Mouse (Mus musculus): Measurements from ENCODE around the gene Cox19.
"Not testable (repeated sequence)": the region's sequence is repeated elsewhere in the genome, so short reads cannot be mapped to it uniquely, and the experiment has no call there.

Cox19 gene

GRCm38 (mm10) chr5:139351134-139351533, at the start of gene Cox19:
Gene Cox19 (minus strand): TSS chr5:139351418.
- DNase-seq: no peak

- DNase-seq: no peak
Observed at GRCm38 (mm10) chr5:139399991-139400390, 48.8 kb upstream of the Cox19 start.

GRCm38 (mm10) chr5:139398786-139399185, 47.6 kb upstream of the Cox19 start:
- DNase-seq: no peak

GRCm38 (mm10) chr5:139397959-139398753, 46.9 kb upstream of the Cox19 start:
- DNase-seq: peak; percentile 89

- DNase-seq: no peak
Observed at GRCm38 (mm10) chr5:139397359-139397916, 46.2 kb upstream of the Cox19 start.

GRCm38 (mm10) chr5:139395528-139395927, 44.3 kb upstream of the Cox19 start:
- DNase-seq: no peak

- no peak for DNase-seq
Observed at GRCm38 (mm10) chr5:139394399-139394798, 43.2 kb upstream of the Cox19 start.

GRCm38 (mm10) chr5:139393197-139393588, 42.0 kb upstream of the Cox19 start:
- no peak for DNase-seq

GRCm38 (mm10) chr5:139392219-139393196, 41.3 kb upstream of the Cox19 start:
- DNase-seq: no peak

- no peak for DNase-seq
Observed at GRCm38 (mm10) chr5:139391309-139391990, 40.2 kb upstream of the Cox19 start.

GRCm38 (mm10) chr5:139390324-139391119, 39.3 kb upstream of the Cox19 start:
- DNase-seq: not testable (repeated sequence)

- DNase-seq: peak; percentile 29
Observed at GRCm38 (mm10) chr5:139389676-139390061, 38.5 kb upstream of the Cox19 start.

- peak; percentile 41 for DNase-seq
Observed at GRCm38 (mm10) chr5:139388694-139389675, 37.8 kb upstream of the Cox19 start.

GRCm38 (mm10) chr5:139388195-139388570, 37.0 kb upstream of the Cox19 start:
- DNase-seq: no peak

- peak; percentile 59 for DNase-seq
Observed at GRCm38 (mm10) chr5:139387329-139388194, 36.3 kb upstream of the Cox19 start.

GRCm38 (mm10) chr5:139386047-139386446, 34.8 kb upstream of the Cox19 start:
- no peak for DNase-seq

- no peak for DNase-seq
Observed at GRCm38 (mm10) chr5:139384531-139384930, 33.3 kb upstream of the Cox19 start.

GRCm38 (mm10) chr5:139383234-139383633, 32.0 kb upstream of the Cox19 start:
- no peak for DNase-seq

GRCm38 (mm10) chr5:139382760-139383159, 31.5 kb upstream of the Cox19 start:
- no peak for DNase-seq
